Mouse (Mus musculus) gastrocnemius, postnatal 25 days (tissue): ENCODE data around the gene Hemgn. TPM values are rescaled to one million over a fixed set of nuclear protein-coding genes. Genes with fewer than 3 reads are reported as not detected.

ENCODE experiments used
- DNase-seq: peaks from one replicate; pipeline ENCODE4 v3.0.0; 2022
- long read RNA-seq, 2 experiments: library from polyadenylated mRNA; stranded (forward); transcript quantifications; one replicate each; pipeline ENCODE4 v2.0.0; 2021
- total RNA-seq, 2 experiments: library from RNA; stranded (reverse); gene quantifications; 1 replicate in 1 of 2; 2 replicates in 1 of 2; pipeline ENCODE4 v1.2.3; 2021

The Hemgn gene
- total RNA-seq, result not detected
- long read RNA-seq, experiment 1, result 0 reads
- long read RNA-seq, experiment 2, result 0 reads

DNA sequence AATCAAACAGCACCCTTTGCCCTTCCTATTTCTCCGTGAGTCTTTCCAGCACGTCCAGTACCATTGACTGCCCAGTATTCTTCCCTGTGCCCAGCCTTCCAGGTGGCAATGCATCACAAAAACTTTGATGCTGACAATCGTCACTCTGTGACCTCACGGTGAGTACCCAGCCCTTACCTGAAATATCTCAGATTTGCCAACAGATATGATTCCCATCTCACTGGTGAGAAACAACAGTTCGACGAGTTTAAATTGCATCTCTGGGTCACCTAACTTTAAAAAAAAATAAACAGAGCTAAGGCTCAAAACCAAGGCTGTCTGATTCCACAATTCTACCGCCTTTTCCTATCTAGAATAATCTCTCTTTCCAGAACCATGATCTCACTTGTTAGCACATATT lies at the start of gene Hemgn:
Gene Hemgn (minus strand): TSS at position 101 of the 400 bp plus-strand sequence.
- DNase-seq, result no peak

DNA sequence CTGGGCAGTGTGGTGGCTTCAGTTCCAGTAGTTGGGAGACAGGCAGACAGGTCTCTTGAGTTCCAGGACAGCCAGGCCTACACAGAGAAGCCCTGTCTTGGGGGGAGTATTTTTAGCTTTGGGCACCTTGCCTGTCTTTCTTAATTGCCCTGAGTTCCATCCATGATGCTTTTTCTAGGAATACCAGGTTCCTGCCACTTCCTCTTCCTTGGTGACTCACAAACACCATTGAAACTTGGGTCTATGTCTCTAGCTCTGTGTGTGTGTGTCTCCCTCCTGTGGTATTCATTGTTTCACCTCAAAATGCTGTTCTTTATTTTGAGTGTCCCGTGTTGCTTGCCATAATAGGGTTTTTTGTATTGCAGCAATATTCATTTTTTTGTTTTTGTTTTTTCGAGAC lies 45.1 kb upstream of the Hemgn start:
- no peak for DNase-seq

DNA sequence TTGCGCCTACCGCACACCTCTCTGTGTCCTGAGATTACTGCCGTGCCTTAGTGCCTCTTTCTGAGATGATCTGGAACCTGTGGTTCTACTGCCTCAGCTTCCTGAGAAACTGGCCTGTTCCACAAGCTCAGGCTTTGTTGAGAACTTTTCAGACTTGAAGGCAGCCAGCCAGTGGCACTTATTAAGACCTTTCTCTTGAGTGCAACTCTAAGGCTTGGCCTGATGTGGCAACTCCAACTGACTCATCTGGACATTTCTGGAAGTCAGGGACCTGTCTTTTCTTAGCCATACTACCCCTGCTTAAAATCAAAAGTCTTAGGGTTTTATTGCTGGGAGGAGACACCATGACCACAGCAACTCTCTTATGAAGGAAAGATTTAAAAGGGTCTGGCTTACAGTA lies 43.9 kb upstream of the Hemgn start:
- DNase-seq, result no peak

DNA sequence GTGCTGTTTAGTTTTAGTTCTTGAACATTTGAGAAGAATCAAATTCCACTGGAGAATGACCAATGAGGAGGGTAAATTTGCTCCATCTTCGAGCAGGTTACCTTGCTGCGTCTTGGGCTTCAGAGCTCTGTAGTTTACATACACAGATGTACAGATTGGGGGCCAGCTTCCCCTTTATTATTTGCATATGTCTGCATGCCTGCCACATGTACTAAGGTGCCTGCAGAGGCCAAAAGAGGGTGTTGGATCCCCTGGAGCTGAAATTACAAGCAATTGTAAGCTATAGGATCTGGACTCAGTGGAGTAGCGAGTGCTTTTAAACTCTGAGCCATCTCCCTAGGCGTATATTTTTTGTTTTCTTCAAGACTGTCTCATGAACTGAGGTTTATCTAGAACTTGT lies 43.5 kb upstream of the Hemgn start:
- DNase-seq, result no peak

DNA sequence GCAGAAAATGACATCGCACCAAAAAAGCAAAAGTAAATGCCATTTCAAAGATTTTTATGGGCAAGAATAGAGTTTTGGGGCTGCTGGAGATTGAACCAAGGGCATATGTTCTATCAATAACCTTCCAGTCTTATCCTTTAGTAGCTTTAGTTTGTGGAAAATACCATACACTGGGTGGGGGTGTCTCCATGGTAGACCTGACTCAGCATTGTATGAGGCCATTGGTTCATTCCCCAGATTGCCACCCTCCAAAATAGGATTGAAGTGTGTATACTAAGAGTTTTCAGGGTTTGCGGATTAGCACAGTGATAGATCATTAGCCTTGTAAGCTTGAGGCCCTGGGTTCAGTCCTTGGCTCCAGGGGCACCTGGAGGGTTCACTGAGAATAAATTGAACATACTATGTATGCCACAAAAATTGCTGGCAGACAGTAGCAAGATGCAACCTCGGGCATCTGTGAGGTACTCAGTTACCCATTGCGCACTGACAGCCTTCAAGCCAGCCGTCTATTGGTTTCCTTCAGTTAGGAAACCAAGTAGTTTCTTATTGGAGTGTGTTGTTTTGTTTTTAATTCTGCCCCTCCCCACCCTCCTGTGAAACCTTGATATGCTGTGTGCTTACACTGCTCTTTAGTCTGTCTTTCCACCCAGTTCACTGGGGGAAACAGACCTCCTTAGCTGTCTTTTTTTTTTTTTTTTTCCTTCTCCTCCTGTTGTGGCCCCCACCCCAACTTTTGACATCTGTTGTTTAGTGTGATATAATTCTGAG lies 41.0 kb upstream of the Hemgn start:
- DNase-seq, result no peak

DNA sequence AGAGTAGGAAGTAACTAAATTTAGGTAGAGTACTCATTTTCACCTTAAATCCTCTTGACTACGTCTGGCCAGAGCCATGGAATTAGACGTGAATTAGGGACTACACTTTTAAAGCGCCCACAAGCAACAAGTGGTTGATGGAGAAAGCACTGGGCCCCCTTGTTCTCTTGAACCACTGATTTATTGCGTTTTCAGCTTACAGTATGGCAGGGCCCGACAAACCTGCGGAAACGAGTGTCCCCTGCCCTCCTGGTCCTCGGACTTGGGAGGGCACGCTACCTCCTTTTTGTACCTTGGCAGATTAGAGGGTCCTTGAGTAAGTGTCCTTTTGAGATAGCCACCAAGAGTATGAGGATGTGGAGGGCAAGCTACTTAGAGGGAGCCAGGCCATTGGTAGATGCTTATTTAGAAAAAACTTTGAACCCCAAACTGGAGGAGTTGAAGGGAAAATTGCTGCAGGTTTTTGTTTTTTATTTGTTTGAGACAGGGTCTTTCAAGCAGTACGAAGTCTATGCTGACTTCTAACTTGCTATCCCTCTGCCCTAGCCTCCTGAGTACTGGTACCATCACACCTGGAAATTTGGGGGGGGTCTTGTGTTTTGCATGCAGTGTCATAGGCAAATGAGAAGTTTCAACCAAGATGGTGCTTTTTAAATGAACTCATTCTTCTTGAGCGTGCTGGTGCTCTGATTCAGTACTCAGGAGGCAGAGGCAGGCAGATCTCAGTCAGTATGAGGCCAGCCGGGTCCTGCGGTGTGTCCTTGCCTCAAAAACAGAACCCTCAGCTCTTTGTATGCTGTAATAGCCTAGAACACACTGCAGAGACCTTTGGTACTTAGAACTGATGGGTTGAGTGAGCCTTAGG lies 39.8 kb upstream of the Hemgn start:
- no peak for DNase-seq

DNA sequence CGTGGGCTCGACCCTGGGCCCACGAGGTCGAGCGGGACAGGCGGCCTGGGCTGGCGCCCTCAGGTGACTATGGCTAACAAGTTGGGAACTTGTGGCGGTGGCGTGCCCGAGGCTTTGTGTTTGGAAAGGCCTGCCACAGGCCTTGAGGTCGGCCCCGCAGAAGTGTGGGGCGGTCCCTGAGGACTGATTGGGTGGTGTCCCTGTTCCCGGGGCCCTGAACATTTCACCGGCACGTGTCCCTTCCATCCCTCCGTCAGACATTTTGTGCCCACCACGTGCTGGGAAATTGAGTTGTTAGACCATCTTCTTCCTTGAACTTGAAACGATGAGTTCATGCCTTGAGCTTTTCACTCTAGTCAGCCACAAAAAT lies 39.2 kb upstream of the Hemgn start:
- DNase-seq, result no peak

DNA sequence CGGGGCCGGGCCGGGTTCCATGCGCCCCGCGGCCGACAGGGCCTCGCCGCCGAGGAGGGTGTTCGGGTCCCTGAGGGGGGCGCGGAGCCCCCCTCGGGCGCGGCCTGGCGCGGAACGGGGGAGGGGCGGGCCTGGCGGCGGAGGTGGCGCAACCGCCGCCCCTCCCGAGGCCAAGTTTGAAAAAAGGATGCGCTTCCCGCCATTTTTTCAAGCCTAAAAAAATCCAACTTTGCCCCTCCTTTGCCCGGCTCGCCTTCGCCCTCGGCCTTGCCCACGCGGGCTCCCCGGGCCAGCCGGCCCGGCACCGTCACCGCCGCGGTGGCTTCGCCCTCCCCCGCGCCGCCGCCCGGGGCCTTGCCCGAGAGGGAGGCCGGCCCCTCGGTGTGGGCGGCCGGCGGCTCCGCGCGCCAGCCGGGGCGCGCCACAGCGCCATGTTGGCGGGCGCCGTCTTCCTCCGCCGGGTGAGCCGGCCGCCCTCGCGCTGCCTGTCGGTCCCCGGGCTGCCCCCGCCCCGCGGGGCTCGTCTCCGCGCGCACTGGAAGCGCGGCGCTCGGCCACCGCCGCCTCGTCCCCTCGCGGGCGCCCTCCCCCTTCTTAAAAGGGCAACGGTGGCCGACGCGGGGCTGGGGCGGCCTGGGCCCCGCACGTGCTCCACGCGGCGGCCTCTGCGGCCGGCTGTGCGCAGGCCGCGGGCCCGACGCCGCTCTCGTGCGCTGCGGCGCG lies 38.6 kb upstream of the Hemgn start:
- DNase-seq, result peak; percentile 77

DNA sequence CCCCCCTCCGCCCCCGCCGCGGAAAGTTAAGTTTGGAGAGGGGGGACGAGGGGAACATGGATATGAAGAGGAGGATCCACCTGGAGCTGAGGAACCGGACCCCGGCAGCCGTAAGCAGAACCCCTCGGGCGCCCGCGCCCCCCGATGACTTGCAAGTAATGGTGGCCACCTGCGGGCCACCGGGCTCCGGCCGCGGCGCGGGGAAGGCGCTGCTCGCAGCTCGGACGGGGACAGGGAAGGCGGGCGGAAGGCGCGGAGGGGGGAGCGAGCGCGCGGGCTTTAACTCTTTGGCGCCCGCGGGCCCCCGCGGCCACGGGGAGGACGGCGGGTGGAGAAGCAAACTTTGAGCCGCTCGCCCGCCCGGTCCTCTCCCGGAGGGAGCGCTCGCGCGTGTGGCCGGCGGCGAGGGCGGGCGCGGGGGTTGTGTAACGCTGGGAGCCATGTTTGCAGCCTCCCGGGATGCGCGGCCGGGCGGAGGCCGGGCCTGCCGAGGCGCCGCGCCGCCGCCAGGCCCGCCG lies 38.0 kb upstream of the Hemgn start:
- peak; percentile 77 for DNase-seq

DNA sequence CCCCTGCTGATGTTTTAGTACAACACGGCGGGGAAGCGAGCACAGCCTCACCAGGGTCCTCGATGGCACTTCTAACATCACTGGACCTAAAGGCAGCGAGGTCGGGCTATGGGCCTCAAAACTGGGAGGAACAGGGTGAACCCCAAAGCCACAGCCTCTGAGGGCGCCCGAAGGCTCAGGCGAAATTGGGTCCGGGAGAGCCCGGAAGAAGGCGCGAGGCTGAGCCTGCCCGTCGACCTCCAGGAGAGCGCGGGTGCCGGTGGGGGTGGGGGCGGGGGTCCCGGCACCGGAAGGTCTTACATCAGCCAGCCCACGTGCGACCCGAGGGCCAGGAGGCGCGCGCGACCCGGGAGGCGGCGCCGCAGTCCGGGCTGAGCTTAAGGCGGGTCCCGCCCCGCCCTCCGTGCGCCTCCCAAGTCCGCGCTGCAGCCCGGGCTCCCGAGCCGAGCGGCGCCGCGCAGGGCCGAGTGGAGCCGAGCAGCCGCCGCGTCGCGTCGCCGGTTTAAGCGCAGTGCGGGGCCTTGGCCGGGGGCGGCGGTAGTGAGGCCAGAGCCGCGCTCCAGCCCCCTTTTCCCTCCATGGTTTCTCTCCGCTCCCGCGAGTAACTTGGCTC lies 37.3 kb upstream of the Hemgn start, which contains the start of gene Anp32b:
Gene Anp32b (plus strand): TSS at position 384 of the 613 bp plus-strand sequence.
- DNase-seq, result peak; percentile 93

DNA sequence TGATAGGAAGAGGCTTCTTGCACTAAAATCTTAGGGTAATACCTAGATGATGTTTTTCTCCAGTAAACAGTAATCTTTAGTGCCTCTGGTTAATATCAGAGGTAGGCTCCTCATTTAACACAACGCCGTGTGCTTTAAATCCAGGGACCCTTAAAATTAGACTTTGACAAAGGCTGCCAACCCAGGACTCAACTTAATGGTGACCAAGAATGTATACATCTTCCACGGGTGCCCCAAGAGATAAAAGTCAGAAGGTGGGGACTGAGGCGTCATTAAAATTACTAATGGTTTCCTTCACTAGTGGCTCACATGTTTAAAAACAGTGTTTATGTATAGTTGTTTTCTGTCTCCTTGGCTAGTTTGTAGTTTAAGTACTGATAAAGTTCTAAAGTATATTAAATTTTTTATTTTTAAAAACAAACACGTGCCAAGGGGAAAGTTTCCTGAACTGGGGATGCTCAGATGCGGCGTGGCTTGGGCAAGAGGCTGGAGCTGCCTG lies 36.8 kb upstream of the Hemgn start:
- DNase-seq, result no peak

DNA sequence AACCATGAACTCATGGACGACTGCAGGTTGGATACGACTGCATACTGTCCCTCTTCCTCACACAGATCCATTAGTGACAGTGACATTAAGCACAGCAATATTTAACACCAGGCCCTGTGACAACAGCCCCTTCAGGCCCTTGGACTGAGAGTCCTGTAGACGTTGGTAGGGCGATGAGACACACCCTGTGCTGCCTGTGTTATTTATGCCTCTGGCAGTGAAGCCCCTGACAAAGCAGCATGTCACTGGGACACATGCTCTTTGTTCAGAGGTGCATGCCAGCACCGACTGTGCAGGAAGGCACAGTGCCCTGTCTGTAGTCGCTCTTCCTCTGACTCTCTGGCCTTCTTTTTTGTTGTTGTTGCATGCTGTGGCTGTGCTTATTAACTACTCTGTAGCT lies 35.6 kb upstream of the Hemgn start:
- DNase-seq, result peak; percentile 21

DNA sequence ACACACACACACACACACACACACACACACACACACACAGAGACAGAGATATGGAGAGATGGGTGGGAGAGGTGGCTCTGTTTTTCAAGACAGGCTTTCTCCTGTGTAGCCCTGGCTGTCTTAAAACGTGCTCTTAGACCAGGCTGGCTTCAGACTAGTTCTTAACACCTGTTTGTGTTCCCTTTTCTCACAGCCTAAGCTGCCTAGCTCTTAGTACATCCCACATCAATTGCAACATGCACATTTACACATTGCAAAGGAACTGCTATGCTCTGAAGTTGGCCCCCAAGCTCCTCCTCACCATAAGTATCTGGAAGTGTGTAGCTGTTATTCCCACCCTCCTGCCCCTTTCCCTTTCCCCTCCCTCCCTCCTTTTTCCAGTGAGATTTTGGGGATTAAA lies 34.2 kb upstream of the Hemgn start:
- no peak for DNase-seq

DNA sequence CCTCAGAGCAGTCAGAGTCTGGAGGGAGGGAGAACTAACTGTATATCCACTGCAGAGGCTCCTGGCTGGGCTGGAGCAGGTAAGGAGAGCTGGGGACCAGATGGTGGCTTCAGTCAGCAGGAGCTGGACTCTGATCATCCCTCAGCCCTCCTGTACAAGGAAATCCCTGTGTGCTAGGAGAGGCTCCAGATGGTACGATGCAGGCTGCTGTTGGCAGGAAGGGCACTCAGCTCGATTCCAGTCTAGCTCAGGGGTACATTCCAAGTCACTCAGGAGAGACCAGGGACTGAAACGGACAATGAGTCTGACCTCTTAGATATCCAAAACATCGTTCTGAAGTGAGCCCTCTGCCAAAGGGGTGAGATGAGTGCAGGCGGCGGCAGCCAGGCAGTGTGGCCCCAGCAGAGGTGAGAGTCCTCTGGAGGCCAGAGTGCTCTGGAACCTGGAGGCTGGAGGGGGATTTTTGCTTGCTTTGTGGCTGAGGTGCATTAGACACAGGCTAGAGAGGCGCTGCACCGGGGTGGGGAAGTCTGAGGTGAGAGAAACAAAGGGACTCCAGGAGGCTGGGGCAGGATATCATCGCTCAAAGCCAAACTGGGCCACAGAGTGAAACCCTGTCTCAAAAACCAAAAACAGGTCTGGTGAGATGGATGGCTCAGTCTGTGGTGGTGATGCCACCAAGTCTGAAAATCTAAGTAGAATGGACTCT lies 32.1 kb upstream of the Hemgn start:
- no peak for DNase-seq

DNA sequence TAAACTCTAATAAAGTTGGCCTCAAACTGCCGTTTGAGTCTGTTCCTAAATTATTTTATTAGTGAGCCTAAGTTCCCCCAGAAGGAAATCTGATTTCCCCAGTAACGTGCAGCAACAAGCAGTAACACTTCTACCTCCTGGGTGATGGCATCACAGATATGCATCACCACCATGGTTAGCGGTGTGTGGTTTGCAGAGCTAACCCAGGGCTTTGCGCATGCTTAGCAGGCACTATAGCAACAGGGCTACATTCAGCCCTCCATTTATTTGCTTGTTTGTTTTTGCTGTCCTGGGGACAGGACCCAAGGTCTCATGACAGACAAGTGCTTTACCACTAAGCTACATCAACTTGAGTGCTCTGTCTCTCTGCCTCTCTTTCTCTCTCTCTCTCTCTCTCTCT lies 29.2 kb upstream of the Hemgn start:
- no peak for DNase-seq

DNA sequence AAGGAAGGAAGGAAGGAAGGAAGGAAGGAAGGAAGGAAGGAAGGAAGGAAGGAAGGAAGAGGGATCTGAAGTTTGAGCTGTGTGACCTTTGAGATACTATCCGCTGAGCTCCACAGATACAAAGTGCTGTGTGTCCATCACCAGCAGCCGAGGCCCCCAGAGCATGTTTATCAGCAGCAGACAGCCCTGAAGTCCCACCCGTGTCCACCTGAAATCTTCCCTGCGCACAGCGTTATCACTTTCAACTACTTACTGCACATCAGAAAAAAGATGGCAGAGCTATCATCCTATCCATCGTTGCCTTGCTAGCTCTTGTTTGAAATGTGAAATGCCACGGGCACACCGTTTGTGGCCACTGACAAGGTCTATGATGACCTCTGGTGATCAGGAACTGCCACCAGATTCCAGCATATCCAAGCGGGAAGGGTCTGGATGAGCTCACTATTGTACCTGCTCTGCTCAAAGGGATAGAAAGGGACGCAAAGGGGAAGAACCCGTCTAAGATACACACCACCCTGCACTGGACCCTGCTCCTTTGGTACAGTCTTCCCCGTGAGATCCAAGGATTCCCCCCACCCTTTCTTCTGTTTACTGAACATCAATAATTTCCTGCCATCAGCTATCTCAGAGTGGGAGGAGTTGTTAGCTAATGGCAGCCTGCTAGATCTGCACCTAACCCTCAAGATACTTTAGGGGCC lies 19.2 kb upstream of the Hemgn start:
- DNase-seq, result no peak

DNA sequence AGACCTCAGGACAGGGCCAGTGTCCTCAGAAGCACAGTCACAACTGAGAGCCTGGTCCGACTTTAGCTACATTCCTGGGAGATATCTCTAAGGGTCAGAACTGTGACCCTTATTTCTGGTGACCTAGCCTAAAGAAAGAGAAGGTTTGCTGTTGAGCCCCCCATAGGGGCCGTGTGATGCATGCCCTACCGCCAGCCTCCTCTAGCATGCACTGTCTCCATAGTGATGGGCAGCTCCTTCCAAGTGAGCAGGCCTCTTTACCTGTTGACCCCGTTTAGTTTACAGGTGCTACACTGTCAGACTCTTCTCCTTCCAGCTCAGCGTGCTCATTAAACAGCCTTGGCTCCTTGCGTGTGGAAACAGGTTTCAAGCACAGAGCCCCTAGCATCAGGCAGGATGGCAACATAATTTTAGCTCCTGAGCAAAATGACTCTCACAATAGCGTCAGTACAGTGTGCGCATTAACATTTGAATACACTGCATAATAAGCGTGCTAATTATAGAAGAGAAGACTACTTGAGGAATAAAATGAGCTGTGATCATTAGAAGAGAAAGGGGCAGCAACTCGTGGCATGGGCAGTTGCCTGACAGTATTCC lies 15.7 kb upstream of the Hemgn start:
- no peak for DNase-seq

DNA sequence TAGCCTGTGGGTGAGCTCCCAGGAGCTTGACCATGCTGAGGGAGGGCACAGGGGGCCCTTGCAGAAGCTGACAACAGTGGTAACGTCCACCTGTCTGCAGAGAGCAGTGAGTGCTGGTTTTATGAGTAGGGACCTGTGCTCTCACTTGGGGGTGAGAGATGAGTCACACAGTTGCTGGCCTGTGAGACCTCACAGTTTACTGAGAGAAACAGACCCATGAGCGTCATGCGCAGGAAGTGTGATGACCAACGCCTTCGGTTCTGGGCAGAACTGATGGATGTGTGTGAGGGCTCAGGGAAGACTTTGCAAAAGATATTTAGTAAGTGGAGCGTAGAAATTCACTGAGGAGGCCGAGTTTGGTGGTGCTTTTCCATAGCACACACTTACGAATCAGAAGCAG lies 9.3 kb upstream of the Hemgn start:
- no peak for DNase-seq

DNA sequence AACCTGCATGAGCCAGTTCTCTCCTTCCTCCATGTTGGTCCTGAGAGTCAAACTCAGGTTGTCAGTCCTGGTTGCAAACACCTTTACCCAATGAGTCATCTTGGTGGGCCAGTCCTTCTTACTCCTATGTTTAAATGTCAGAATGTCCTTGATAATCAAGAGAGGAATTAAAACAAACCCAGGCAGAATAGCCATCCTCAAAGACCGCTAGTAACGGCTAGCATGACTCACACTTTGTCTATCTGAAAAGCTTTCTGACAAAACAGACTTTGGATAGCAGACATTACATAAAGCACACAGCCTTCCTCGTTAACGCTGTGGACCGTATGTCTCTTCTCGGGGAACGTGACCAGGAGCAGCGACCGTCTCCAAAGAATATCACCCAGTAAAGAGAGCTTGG lies 5.5 kb upstream of the Hemgn start:
- no peak for DNase-seq

DNA sequence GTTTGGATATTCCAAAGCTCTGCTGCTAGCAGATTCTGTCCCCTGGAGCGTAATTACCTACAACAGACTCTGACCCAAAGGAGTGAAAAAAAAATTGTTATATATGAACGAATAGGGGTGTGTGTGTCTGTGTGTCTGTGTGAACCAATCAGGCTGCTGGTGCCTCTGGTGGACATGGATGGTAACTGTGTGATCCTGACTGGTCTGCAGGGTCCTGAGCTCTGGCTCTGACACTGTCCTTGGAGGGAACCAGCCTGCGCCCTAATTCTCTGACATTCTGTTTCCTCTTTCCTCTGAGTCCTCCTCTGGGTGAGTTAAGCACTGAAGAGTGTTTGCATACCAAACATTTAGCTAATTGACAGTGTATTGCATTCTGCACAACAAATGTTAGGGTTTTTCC lies 4.2 kb upstream of the Hemgn start:
- no peak for DNase-seq
